Mouse (Mus musculus) cortical plate, adult 2 months (tissue): Measurements from ENCODE around the gene Ubtd2.

ENCODE experiments used
- CTCF ChIP-seq: fragments of 200-500 bp; IDR thresholded peaks from 2 replicates; pipeline ENCODE4 v1.5.1; 2011; ENCODE audit warnings: mild to moderate bottlenecking, control low read depth, low read length; ENCODE audit not compliant: insufficient read depth; ENCODE audit errors: extremely low read depth
- POLR2A ChIP-seq: fragments of 200-500 bp; IDR thresholded peaks from 2 replicates; pipeline ENCODE4 v1.6.1; 2011; ENCODE audit warnings: mild to moderate bottlenecking, low read length, control low read depth; ENCODE audit not compliant: insufficient read depth; ENCODE audit errors: extremely low read depth

DNA sequence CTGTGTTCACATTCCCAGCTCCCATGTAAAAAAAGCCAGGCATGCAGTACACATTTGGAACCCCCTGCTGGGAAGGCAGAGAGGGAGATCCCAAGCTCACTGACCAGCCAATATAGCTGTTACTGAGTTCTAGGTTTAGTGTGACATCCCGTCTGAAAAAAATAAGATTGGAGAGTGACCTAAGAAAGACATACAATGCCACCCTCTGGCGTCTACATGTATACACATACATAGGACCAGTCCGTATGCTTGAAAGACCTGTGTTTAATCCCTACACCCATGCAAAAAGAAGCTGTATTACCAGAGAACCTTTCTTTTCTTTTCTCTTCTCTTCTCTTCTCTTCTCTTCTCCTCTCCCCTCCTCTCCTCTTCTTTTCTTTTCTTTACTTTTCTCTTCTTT, 30.1 kb downstream of the Ubtd2 start:
- TF ChIP-seq POLR2A (no peak), CTCF (no peak)
